Mouse (Mus musculus): ENCODE data around the gene P4ha1.
A peak's percentile ranks its signal among the peaks of the same experiment; 100 is the strongest.
"Not testable (repeated sequence)": the region's sequence is repeated elsewhere in the genome, so short reads cannot be mapped to it uniquely, and the experiment has no call there.

P4ha1 gene

DNA sequence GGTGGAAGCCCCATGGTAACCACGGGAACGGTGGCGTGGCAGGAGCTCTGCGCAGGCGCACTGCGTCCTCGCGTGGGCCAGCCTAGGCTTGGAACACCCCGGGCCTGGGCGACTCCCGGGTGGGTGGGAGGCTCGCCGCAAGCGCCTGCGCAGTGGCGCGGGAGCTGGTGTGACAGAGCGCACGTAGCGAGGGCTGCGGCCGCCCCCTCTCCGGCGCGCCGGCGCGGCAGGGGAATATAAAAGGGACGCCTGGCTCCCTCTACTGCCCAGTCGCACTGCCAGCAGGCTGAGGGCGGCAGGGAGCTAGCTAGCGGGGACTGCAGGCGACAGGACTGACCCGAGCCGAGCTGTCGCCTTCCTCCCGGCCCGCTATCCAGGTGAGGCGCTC lies at the start of gene P4ha1:
Gene P4ha1, plus strand, starts transcription at position 197 of the 388 bp plus-strand sequence.
- peak; percentile 83 for DNase-seq (ENCODE audit: extremely low spot score, low read depth, low spot score)

DNA sequence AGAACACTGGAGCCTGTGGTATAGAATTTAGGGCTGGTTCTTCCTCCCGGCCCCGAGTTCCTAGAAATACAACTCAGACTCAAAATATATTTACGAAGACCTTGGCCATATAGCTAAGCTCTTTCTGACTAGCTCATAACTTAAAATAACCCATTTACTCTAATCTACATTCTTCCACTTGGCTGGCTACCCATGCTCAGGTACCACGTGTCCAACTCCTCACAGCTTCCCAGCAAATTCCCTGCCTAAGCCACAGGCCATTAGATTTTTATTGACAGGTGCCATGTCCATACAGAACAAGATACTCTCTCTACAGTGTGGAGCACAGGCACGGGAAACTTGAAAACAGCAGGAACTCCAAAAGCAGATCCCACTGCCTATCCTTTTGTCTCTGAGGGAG lies 47.4 kb upstream of the P4ha1 start:
- DNase-seq (ENCODE audit: extremely low spot score, low read depth, low spot score), result no peak

DNA sequence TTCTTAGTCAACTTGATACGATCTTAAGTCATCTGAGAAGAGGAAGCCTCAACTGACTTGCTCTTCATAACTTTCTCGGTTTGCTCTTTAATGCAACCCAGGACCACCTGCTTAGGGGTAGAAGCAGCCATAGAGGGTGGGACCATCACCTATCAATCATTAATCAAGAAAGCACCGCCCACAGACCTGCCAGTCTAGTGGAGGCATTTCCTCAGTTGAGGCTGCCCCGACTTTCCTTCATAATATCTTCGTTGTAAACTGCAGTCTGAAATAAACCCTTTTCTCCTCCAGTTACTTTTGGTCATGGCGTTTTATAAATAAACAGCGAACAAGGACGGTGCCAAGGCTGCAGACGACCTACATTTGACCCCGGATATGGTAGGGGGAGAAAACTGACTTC lies 46.0 kb upstream of the P4ha1 start:
- no peak for DNase-seq (ENCODE audit: extremely low spot score, low read depth, low spot score)

DNA sequence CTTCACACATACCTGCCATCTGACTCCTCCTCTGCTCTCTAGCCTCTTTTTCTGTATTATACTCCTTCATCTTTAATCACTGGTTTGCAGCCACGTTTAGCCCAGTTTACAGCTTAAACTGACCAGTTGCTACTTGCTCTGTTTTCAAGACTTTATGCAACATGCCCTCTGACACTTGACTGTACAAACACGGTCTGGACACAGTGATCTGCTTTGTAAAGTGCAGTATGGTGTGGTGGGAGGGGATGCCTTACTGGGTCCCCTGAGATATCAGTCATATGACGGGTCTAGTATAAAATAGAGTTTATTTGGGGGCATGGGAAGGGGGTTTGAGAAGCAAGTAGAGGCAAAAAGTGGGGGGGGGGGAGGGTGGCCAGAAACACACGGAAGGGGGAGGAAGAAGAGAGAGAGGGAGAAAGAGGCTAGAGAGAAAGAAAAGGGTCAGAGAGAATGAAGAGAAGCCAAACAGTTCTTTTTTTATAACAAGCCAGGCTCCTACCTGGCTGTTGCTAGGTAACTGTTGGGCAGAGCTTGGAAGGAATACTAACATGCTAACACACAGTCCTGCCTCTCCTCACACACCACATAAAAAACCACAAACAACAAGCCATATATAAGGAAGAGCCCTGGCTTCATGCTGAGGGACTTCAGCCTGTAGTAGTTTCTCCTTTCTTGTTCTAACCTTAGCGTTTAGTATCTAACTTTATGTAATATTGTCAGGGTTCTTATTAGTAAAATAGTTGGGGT lies 45.2 kb upstream of the P4ha1 start:
- no peak for DNase-seq (ENCODE audit: extremely low spot score, low read depth, low spot score)

DNA sequence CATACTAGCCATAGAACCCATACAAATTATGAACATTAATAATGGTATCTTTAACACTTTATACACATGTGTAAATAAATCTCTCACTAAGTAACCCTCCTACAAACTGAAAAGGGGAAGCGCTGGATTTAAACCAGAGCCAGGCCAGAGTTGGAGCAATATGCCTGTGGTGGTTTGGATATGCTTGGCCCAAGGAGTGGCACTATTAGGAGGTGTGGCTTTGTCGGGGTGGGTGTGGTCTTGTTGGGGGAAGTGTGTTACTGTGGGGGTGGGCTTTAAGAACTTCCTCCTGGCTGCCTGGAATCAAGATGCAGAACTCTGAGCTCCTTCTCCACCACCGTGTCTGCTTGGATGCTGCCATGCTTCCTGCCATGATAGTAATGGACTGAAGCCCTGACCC lies 39.9 kb upstream of the P4ha1 start:
- DNase-seq (ENCODE audit: extremely low spot score, low read depth, low spot score), result no peak

DNA sequence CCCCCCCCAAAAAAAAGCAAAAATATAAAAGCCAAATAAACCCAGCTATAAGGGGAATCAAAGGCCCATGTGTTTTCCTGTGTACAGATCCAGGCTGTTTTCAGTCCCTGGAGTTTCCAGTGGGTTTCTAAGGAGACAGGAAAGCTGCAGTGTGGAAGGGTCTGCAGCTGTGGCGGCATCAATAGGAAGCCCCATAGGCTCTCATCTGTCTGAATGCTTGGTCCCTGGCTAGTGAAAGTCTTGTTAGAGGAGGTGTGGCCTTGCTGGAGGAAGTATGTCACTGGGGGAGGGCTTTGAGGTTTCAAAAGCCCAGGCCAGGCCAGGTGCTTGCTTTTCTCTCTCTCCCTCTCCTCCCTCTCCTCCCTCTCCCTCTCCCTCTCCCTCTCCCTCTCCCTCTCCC lies 39.3 kb upstream of the P4ha1 start:
- no peak for DNase-seq (ENCODE audit: extremely low spot score, low read depth, low spot score)

DNA sequence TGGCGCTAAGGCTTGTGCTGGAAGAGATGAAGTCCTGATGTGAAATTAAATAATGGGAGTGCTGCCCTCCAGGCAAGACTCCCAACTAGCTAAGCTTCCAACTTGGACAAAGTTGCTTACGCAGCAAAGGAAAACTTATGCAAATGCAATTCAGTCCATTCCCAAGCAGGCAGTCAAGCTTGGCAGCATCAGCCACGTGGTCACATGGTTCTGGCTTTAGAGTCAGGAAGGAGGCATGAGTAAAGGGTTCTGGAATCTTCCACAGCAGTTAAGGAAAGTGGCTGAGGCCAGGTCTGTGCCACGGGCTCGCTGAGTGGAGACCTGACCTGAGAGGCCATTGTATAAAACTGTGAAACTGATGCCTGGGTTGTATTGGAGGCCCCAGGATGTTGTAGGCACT lies 37.6 kb upstream of the P4ha1 start:
- DNase-seq (ENCODE audit: extremely low spot score, low read depth, low spot score), result no peak

DNA sequence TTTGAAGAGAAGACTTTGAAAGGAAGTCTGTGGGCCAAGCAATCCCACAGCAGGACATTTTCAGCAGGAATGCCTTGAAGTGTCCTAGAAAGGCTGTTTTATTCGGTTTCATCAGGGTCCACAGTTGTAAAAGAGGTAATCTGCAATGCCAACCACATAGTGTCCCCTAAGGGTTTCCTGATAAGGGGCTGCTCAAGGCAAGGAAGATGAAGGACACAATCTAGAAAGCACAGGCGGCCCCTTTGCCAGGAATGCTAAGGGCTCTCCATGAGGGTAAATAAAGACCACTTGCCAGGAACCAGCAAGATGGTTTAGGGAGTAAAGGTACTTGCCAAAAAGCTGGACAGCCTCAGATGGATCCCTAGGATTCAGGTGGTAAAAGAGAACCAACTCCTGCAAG lies 35.8 kb upstream of the P4ha1 start:
- DNase-seq (ENCODE audit: extremely low spot score, low read depth, low spot score), result no peak

DNA sequence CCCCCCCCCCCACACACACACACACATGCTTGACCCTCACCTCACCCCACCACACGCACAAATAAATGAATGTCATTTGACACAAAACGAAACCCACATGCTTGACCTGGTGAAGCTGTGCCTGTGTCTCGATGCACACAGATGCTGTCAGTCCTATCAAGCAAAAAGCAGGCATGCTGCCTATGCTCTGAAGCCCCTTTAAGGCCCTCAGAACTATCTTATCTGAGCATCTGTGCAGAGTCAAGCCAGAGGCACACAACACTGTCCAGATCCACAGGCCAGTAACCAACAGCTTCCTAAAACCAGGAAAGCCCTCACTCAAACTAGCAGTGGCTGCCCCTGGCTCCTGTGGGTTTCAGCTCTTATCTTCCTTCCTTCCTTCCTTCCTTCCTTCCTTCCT lies 35.4 kb upstream of the P4ha1 start:
- DNase-seq (ENCODE audit: extremely low spot score, low read depth, low spot score), result no peak

DNA sequence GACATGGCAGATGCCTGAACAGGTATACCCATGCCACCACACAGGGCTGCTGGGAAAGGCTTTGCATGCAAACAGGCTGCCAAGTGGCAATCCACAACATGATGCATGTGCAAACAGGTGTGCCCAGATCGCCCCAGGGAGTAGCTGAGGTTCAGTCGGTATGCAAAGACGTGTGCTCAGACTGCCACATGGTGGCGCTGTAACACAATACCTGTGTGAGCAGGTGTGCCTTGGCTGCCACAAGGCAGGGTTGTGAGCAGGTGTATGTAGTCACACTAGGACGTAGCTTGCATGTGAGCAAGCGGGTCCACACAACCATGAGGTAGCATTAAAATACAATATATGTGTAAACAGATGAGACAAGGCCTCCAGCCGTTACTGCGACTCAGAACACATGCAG lies 34.0 kb upstream of the P4ha1 start:
- no peak for DNase-seq (ENCODE audit: extremely low spot score, low read depth, low spot score)

DNA sequence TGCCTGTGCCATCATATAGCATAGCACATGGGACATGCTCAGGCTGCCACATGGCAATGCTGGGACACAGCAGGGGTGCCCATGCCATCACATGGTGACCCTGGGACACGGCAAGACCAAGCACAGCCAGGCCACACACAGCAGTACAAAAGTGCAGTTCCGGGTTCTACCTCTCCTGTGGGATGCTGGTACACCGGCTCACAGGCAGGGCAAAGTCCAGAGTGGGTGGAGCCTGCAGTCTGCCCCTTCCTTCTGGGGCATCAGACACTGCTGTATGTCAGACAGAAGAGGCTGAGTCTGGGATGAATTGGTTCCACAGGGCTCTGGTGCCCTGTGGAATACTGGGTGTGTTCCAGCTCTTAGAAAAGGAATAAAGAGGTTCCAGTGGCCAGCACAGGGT lies 31.6 kb upstream of the P4ha1 start:
- DNase-seq (ENCODE audit: extremely low spot score, low read depth, low spot score), result no peak

DNA sequence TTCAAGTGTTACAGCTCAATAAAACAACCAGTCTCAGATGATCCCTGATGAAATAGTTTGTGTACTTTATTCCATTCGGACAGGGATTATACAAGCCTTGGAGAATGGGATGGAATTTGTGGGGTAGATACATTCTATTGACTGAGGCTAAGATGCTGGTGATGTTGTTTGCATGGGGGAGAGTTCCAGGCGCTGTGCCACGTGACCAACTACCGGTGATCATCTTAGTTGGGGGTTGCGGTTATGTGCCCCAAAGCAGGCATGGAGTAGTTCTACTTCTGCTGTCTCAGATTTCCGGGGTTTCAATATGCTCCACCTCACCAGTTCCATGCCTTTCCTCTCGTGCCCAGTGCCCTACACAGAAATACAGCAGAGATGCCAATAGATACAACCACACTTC lies 31.0 kb upstream of the P4ha1 start:
- DNase-seq (ENCODE audit: extremely low spot score, low read depth, low spot score), result no peak

DNA sequence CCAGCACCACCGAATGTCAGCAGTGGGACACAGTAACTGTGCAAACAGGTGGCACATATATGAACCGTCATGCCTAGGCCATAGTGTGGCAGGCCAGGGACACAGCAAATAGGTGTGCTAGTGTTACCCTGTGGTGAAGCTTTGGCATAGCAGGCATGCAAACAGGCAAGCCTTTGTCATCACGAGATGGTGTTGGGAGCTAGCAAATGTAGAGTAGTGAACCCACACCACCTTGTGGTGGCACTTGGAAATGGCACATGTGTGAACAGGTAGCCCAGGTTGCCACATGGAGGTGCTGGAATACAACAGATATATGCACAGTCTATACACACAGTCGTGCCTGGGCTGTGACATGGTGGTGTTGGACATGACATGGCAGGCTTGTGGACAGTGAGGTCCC lies 30.5 kb upstream of the P4ha1 start:
- peak; percentile 75 for DNase-seq (ENCODE audit: extremely low spot score, low read depth, low spot score)

DNA sequence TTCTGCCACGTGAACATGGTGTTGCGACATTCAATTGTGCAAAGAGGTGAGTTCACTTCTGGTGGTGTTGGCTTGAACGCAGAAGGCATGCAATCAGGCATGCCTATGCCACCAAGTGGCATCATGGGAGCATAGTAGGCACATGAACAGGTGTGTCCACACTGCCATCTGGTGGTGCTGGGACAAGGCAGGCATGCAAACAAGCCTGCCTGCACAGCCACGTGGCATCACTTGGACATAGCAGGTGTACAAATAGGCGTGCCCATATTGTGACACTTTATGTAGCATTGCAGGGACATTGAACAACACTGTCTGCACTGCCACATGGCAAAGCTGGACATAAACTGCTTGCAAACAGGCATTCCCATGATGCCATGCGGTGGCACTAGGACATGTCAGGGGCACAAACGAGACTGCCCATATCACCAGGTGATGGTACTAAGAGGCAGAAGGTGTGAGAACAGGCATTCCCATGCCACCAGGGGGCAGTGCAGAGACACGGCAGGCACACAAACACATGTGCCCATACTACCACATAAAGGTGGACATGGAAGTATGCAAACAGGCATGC lies 27.8 kb upstream of the P4ha1 start:
- DNase-seq (ENCODE audit: extremely low spot score, low read depth, low spot score), result peak; percentile 49

DNA sequence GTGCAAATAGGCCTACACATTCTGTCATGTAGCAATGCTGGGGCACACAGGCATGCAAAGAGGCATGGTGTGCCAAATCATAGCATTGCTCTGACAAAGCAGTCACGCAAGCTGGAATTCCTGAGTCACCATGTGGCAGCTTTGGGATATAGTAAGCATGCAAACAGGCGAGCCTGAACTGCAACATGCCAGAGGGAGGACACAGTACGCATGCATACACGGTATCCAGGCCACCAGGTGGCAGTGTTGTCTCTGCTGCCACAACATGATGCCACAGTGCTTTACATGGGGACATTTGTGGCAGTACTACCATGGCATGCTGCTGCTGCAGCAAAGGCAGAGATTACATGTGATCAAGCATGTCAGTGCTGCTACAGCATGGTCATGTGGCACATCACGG lies 26.8 kb upstream of the P4ha1 start:
- DNase-seq (ENCODE audit: extremely low spot score, low read depth, low spot score), result peak; percentile 60

DNA sequence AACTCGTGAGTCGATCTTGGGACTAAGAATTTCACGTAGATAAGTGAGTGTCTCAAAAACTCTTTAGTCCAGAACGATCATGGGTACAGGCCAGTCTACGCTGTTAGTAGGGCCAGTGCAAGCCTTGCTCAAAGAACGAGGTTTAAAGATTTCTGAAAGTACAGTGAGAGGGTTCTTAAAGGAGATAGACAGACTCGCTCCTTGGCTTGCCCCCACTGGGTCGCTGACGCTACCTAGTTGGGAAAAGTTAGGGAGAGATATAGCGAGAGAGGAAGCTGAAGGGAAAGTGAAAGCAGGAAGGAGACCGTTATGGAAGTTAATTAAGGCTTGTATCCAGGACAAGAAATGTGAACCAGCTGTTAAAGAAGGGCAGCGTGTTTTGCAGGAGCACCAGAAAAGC lies 20.4 kb upstream of the P4ha1 start:
- not testable (repeated sequence) for DNase-seq (ENCODE audit: extremely low spot score, low read depth, low spot score)

DNA sequence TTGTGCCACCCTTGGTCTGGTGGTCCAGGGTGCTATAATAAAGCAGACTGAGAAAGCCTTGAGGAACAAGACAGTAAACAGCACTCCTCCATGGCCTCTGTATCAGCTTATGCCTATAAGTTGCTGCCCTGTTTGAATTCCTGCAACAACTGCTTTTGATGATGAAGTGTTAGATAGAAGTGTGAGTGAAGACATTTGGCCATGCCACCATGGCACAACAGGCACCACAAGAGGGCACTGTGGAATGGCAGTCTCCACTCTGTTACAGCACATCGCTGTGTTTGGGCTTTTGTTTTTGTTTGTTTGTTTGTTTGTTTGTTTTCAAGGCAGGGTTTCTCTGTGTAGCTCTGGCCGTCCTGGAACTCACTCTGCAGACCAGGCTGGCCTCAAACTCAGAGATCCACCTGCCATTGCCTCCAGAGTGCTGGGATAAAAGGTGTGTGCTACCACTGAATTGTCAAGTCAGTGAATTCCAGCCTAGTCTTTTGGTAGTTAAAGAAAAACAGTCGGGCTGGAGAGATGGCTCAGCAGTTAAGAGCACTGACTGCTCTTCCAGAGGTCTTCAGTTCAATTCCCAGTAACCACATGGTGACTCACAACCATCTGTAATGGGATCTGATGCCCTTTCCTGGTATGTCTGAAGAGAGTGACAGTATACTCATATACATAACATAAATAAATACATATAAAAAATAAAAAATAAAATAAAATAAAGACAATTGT lies 13.9 kb upstream of the P4ha1 start:
- DNase-seq (ENCODE audit: extremely low spot score, low read depth, low spot score), result no peak

DNA sequence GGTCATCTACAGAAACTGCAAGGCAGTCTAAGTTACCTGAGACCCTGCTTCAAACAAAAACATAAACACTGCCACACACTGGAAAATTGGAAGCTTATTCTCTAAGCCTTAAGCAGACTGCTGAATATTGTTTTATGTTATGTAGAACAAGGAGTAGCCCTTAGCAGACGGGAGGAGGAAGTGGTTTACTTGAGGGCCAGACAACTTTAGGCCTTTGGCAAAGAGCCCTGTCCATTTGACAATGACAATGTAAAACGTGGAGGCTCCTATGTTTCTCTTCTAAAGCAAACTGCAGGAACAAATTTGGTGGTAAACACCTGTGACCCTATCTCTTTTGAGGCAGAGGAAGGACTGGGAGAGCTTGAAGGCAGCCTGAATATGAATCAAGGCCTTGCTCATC lies 13.0 kb upstream of the P4ha1 start:
- no peak for DNase-seq (ENCODE audit: extremely low spot score, low read depth, low spot score)

DNA sequence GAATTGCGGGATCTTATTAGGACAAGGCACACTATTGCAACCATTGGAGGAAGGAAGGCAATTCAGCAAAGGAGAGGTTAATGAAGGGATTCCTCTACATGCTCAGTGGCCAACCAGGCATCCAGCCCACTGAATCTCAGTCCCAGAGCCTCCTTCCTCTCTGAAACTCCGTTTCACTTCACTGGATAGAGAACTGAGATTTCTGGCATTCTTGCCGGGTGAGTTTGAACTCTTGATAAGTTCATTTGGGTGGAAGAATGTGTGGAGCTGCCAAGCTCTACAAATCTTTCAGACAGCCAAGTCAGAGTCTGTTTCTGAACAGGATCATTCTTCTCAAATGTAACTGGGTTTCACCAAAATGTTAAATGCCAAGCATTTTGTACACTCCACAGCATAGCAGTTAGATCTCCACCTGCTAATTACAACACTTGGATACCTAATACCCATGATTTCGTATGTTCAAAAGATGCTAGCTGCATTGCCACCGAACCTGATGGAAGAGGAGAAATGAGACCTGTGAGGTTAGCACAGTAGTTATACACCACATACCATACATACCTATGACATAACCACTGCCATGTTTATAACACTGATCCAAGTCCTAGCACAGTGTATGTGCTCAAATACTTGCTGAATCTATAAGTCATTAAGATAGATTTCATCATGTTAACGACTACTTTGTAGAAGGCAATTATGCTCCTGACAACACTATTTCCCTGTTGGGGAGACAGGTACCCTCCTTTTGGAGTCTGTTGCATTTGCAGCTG lies 12.2 kb upstream of the P4ha1 start:
- DNase-seq (ENCODE audit: extremely low spot score, low read depth, low spot score), result no peak

DNA sequence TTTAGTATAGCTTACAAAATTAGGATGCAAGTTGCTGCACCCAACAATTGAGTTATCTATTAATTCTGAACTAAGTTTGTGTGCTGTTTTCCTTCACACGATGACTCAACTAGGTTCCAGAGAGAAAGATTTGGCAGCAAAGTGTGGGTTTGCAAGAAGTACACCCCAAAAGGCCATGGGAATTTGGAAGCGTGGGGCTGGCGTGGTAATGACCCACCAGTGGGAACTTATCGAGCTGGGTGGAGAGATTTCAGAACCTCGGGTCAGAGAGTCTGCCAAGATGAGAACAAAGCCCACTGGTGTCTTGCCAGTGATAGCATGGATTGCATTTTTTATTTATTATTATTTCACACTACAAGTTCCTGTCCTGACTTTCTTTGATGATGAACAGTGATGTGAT lies 11.2 kb upstream of the P4ha1 start:
- DNase-seq (ENCODE audit: extremely low spot score, low read depth, low spot score), result no peak

DNA sequence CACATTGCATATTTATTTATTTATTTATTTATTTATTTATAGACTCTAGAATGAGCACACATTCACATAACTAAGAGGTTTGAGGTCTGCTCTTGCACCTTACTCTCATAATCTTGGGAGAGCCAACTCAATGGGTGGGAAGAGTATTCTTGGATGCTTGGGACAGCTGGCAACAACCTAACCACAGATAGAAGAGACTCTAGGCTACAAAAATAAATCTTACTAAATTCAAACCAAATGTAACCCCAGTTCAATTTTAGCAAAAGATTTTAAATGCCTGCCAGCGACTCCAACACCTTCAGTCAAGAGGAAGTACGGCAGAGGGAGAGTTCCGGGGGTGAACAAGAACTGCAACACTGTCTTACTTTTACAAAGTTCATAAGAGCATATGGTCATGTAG lies 2.0 kb upstream of the P4ha1 start:
- no peak for DNase-seq (ENCODE audit: extremely low spot score, low read depth, low spot score)

DNA sequence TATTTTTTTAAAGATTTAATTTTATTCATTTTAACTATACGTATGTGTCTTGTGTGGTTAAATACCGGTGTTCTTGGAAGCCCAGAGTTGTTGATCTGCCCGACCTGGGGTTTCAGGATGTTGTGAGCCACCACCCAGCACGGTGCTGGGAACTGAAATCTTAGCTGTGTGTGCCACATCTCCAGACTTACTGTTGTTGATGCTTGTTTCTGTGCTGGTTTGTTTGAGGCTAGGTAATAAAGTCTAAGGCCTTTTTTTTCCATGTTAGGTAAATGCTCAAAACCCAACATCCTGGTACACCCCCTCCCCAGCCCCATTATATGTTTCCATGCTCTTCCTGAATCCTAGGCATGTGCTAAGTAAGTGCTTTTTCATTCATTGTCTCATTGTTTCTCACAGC lies 825 bp upstream of the P4ha1 start:
- DNase-seq (ENCODE audit: extremely low spot score, low read depth, low spot score), result no peak

Data from hindlimb bud, embryonic 11.5 days (tissue).